Mouse (Mus musculus) neural tube, embryonic 14.5 days (tissue): ENCODE results near the gene Rras. TPM values are rescaled to one million over a fixed set of nuclear protein-coding genes. Genes with fewer than 3 reads are reported as not detected.

ENCODE experiments used
- ATAC-seq: fragments of 200-750 bp; cut with Nextera tagmentation; 2 replicates; pipeline ENCODE4 v1.8.0; 2017; ENCODE audit warnings: low read depth, mild to moderate bottlenecking, moderate TSS enrichment, moderate library complexity
- H3K27ac ChIP-seq: fragments of 300-500 bp; sonication (generic); 2 replicates; pipeline ENCODE4 v1.5.1; 2014; ENCODE audit warnings: low read depth, mild to moderate bottlenecking, control low read depth, low read length, moderate library complexity, mixed read lengths
- H3K27me3 ChIP-seq: fragments of 300-500 bp; sonication (generic); 2 replicates; pipeline ENCODE4 v1.6.1; 2014; ENCODE audit warnings: low read length; ENCODE audit not compliant: control insufficient read depth, insufficient read depth
- H3K36me3 ChIP-seq: fragments of 300-500 bp; sonication (generic); 2 replicates; pipeline ENCODE4 v1.6.1; 2014; ENCODE audit warnings: low read length, mixed read lengths; ENCODE audit not compliant: control insufficient read depth, insufficient read depth
- H3K4me1 ChIP-seq: fragments of 300-500 bp; sonication (generic); 2 replicates; pipeline ENCODE4 v1.6.1; 2014; ENCODE audit warnings: low read length; ENCODE audit not compliant: control insufficient read depth, insufficient read depth
- H3K4me2 ChIP-seq: fragments of 300-500 bp; sonication (generic); 2 replicates; pipeline ENCODE4 v1.6.1; 2014; ENCODE audit warnings: mild to moderate bottlenecking, low read depth, low read length, control low read depth
- H3K4me3 ChIP-seq: fragments of 300-500 bp; sonication (generic); 2 replicates; pipeline ENCODE4 v1.5.1; 2014; ENCODE audit warnings: low read depth, low read length, control low read depth, mixed read lengths
- H3K9ac ChIP-seq: fragments of 300-500 bp; sonication (generic); replicated peaks from 2 replicates; pipeline ENCODE4 v1.6.1; 2014; ENCODE audit warnings: low read depth, mild to moderate bottlenecking, control low read depth, low read length, mixed read lengths
- H3K9me3 ChIP-seq: fragments of 300-500 bp; sonication (generic); 2 replicates; pipeline ENCODE4 v1.6.1; 2016; ENCODE audit warnings: low read length; ENCODE audit not compliant: control insufficient read depth
- WGBS: fragments of 180-500 bp; shearing (Covaris S2); extraction: QIAGEN DNeasy Blood & Tissue Kit; methylation state at CpG from one replicate; pipeline ENCODE4 v1.1.7; 2014; 5-methylcytosine and 5-hydroxymethylcytosine counted together
- polyA plus RNA-seq: library from polyadenylated mRNA; unstranded; fragments of >200 nt; fragmentation: Nextera tagmentation; extraction: Ambion mirVana; gene quantifications from 2 replicates; pipeline ENCODE4 v1.2.1, GENCODE M21; 2014

The Rras gene
- polyA plus RNA-seq, 1 experiment from 2014 or later = 9.0 TPM

- no peak for ATAC-seq
- Histone ChIP-seq H3K9ac (no peak overlapping the region), H3K4me1 (peaks cover 20% of the 10 kb centered on the region), H3K9me3 (no peaks in the 10 kb centered on the region), H3K4me2 (no peak overlapping the region), H3K36me3 (peaks cover 38% of the 10 kb centered on the region), H3K27me3 (no peaks in the 10 kb centered on the region), H3K4me3 (no peak overlapping the region), H3K27ac (no peak overlapping the region)
- 39% methylated on average over 6 of the region's 6 CpGs for WGBS
Observed at GRCm38 (mm10) chr7:44983085-44983484, 34.7 kb upstream of the Rras start.

- no peak overlapping the region; the same call in 1 of the 2 replicates for H3K4me3 ChIP-seq
Observed at GRCm38 (mm10) chr7:44983944-44984832, 33.6 kb upstream of the Rras start.

GRCm38 (mm10) chr7:44984833-44985164, 33.0 kb upstream of the Rras start:
- Histone ChIP-seq H3K9ac (no peak overlapping the region), H3K4me1 (peaks cover 26% of the 10 kb centered on the region), H3K36me3 (peaks cover 22% of the 10 kb centered on the region), H3K9me3 (no peaks in the 10 kb centered on the region), H3K27me3 (no peaks in the 10 kb centered on the region), H3K4me3 (peak overlapping the region; percentile 90), H3K27ac (no peak overlapping the region), H3K4me2 (peak overlapping the region; percentile 64)
- 46% methylated on average over 3 of the region's 3 CpGs for WGBS
- ATAC-seq = no peak

More at GRCm38 (mm10) chr7:44983944-44984832, 33.6 kb upstream of the Rras start:
- Histone ChIP-seq H3K4me2 (peak overlapping the region; percentile 64), H3K4me1 (peaks cover 26% of the 10 kb centered on the region), H3K27ac (no peak overlapping the region), H3K9ac (0 out of 2 replicates have a peak overlapping the region, but pooled peaks have one; percentile 5), H3K36me3 (peaks cover 28% of the 10 kb centered on the region), H3K27me3 (no peaks in the 10 kb centered on the region), H3K9me3 (no peaks in the 10 kb centered on the region)
- WGBS = 87% methylated on average over 7 of the region's 7 CpGs
- no peak for ATAC-seq

GRCm38 (mm10) chr7:44985595-44986191, 32.1 kb upstream of the Rras start:
- H3K9me3 ChIP-seq = no peaks in the 10 kb centered on the region
- peak overlapping the region; percentile 90 for H3K4me3 ChIP-seq
- peak overlapping the region; percentile 91 for H3K27ac ChIP-seq
- H3K9ac ChIP-seq = peak overlapping the region; percentile 99
- H3K36me3 ChIP-seq = peaks cover 14% of the 10 kb centered on the region
- H3K27me3 ChIP-seq = no peaks in the 10 kb centered on the region
- H3K4me2 ChIP-seq = peak overlapping the region; percentile 64
- WGBS = under 1% methylated on average over 37 of the region's 45 CpGs
- H3K4me1 ChIP-seq = peaks cover 26% of the 10 kb centered on the region
- peak; percentile 5 for ATAC-seq

- Histone ChIP-seq H3K4me1 (peaks cover 26% of the 10 kb centered on the region), H3K9me3 (no peaks in the 10 kb centered on the region), H3K27me3 (no peaks in the 10 kb centered on the region), H3K4me3 (peak within 1 kb of the TSS; percentile 90), H3K36me3 (peaks cover 9% of the 10 kb centered on the region), H3K4me2 (peak within 1 kb of the TSS; percentile 79), H3K27ac (peak within 1 kb of the TSS; percentile 91), H3K9ac (peak within 1 kb of the TSS; percentile 99)
- peak; percentile 96 for ATAC-seq
- 1% methylated on average over 42 of the region's 42 CpGs for WGBS
Observed at GRCm38 (mm10) chr7:44986192-44986878, 31.4 kb upstream of the Rras start, which contains the start of gene Prmt1. Gene Prmt1 (minus strand): TSS chr7:44986568.

- Histone ChIP-seq H3K27me3 (no peaks in the 10 kb centered on the region), H3K4me1 (peaks cover 26% of the 10 kb centered on the region), H3K27ac (peak overlapping the region; percentile 85), H3K9me3 (no peaks in the 10 kb centered on the region), H3K36me3 (peaks cover 1% of the 10 kb centered on the region), H3K4me2 (peak overlapping the region; percentile 79), H3K4me3 (peak overlapping the region; percentile 90), H3K9ac (peak overlapping the region; percentile 76)
- WGBS = under 1% methylated on average over 29 of the region's 29 CpGs
- peak; percentile 12 for ATAC-seq
Observed at GRCm38 (mm10) chr7:44986879-44987718, 30.7 kb upstream of the Rras start.

- H3K36me3 ChIP-seq = peaks cover 7% of the 10 kb centered on the region; the same call in 1 of the 2 replicates
- H3K9me3 ChIP-seq = no peaks in the 10 kb centered on the region
- ATAC-seq = no peak
- no peak overlapping the region for H3K27ac ChIP-seq
- H3K27me3 ChIP-seq = no peaks in the 10 kb centered on the region
- H3K4me1 ChIP-seq = peaks cover 10% of the 10 kb centered on the region
- 18% methylated on average over 10 of the region's 10 CpGs for WGBS
- peak overlapping the region; percentile 1; the same call in 1 of the 2 replicates for H3K9ac ChIP-seq
- peak overlapping the region; percentile 59 for H3K4me3 ChIP-seq
- peak overlapping the region; percentile 70 for H3K4me2 ChIP-seq
Observed at GRCm38 (mm10) chr7:44996672-44997071, 21.1 kb upstream of the Rras start.

- H3K27ac ChIP-seq = peak within 1 kb of the TSS; percentile 74
- peaks cover 10% of the 10 kb centered on the region for H3K4me1 ChIP-seq
- H3K9me3 ChIP-seq = no peaks in the 10 kb centered on the region
- H3K27me3 ChIP-seq = no peaks in the 10 kb centered on the region
- H3K9ac ChIP-seq = peak within 1 kb of the TSS; percentile 62
- peak within 1 kb of the TSS; percentile 70 for H3K4me2 ChIP-seq
- H3K36me3 ChIP-seq = peaks cover 14% of the 10 kb centered on the region
- peak; percentile 90 for ATAC-seq
- peak within 1 kb of the TSS; percentile 59 for H3K4me3 ChIP-seq
- whole genome bisulfite sequencing = under 1% methylated on average over 43 of the region's 43 CpGs
Observed at GRCm38 (mm10) chr7:44997231-44997939, 20.4 kb upstream of the Rras start, which contains the start of gene Irf3. Gene Irf3 (plus strand): TSS chr7:44997648.
